Mouse (Mus musculus): Measurements from ENCODE around the gene Agpat4.
A peak's percentile ranks its signal among the peaks of the same experiment; 100 is the strongest.
"Not testable (repeated sequence)": the region's sequence is repeated elsewhere in the genome, so short reads cannot be mapped to it uniquely, and the experiment has no call there.

Agpat4 gene

DNA sequence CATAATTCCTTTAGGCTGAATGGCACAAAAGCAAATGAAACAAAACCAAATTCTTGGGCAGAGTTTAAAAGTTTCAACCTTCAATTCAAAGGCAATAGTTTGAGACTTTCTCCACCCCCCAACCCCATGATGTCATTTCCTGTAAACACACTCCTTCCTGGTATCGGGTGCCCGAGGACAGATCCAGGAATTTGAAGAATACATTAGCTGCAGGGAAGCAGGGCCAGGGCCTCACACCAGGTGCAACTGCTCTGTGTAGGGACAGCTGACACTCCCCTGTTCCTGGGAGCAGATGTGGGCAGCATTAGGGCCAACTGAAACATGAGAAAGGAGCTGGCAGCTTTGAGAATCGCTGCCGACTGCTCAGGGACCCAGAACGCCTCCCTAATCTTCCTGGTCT, 76.6 kb downstream of the Agpat4 start:
- peak; percentile 39 to 58 for DNase-seq

DNA sequence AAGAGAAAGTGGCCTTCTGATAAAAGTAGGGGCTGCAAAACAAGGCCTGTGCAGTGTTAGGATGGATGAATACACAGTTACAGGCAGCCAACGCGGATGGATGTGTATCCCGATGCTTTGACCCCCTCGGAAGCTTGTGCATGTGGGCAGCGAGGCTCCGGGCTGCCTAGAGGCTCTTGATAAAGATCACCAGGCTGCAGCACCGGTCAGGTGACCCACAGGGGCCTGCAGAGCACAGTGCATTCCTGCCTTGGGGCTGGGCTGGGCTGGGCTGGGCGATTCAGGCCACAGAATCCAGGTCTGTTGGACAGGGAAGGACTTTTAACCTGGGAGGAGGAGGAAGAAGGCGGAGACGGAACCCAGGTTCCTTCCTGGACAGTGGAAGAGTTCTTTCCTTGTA, 77.1 kb downstream of the Agpat4 start:
- DNase-seq: peak; percentile 46 to 67

DNA sequence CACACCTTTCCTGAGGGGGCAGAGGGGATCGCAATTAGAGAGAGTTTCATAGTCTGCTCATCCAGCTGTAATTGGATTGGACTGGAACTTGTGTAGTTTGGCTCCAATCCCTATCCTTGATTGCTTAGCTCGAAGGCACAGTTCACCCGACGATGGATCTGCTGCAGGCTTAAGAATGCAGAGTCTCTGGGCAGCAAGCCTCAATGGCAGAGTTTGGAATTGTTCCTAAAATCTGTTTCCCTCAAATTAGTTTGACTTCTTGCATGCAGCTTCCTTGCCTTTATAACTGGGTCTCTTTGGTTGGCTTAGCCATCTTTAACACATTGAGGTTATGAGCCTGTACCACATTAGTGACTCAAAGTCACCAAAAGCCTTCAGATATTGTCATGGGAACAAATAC, 81.4 kb downstream of the Agpat4 start:
- DNase-seq: no peak

DNA sequence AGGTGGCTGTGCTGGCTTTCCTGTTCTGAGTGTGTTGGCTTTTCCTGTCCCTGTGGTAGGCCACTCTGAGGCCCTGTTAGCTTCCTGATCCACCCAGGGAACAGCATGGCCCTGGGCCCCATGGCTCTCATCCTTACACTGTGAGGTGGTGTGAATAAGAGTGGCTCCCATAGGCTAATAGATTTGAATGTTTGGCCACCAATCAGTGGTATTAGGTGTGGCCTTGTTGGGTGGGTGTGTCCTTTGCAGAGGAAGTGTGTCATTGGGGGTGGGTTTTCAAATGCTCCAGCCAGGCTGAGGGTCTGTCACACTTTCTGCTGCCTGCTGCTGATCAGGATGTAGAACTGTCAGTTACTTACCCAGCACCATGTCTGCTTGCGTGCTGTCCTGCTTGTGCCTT, 82.6 kb downstream of the Agpat4 start:
- DNase-seq: no peak

DNA sequence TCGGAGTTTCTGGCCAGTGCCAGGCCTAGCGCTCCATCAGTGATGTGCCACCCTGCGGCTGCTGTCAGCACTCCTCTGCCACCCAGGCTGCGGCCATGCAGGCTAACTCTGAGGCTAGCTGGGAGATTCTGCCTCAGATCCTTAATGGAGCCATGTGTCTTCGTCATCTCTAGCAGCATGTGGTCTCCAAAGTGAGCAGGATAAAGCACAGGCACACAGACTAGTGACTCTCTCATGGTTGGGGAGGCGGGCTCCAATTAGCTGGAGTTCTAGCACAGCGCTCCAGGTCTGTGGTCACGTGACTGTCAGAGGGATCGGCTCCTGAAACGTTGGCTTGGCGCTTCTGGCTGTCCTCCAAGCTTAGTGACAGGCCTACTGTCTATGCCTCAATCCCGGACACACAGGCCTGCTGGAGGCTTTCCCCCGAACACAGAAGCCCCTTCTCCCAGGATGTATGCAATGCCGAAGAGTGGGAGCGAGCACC, 85.0 kb downstream of the Agpat4 start:
- DNase-seq: no peak

DNA sequence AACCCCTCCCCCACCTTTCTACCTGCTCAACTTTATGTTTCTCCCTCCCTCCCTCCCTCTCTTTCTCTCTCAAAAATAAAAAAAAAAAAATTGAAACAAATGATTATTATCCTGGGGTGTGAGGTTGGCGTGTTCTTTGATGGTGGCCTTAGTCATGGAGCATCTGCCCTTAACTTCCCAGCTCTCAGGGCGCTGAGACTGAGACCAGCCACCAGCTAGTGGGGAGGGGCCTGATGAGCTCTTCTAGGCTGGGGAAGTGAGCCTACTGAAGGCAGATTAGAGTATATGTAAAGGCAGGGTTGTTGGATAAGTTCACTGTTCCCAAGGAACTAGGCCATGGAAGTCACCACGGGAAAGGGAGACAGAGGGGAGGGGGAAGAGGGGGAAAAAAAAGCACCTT, 85.7 kb downstream of the Agpat4 start:
- DNase-seq: no peak

DNA sequence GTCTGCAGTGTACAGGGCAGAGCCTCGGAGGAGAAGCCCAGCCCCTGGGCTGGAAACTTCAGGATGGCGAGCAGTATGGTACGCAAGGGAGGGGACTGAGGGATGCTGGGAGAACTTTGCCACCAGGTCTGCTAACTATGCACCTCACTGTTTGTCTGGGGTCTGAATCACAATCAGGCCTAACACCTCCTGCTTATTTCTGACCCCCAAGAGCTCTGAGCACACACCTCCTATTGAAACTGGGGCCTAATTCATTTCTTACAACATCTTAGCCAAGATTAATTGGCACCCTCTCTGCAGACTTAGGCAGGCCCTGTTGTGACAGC, 86.1 kb downstream of the Agpat4 start:
- no peak for DNase-seq

DNA sequence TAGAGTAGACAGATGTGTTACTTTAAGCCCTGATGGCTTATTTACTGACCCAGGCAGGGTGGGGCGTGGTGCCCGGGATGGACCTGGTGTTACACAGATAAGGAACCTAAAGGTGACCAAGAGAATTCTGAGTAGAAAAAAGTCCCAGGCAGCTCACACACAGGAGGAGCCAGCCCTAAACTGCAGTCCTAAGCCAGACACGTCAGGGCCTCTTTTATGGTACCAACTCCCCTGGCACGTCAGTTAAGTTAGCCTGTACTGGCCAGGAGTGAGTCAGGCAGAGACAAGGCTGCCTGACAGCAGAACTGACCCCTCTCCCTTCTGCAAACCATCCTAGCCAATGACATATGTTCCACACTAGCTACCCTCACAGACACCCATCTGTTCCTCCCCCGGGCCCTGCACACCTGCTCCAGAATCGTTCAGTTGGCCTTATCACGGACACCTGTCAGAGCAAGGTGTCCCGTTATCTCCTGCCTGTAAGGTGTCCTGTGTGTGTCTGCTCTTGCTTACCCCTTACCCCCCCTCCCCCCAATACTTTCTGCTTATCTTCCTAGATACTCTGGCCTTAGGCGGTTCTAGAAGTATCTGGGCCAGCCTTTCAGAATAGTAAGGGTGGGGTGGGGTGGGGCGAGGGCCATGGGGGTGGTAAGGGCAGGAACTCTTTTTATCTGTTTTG, 86.7 kb downstream of the Agpat4 start:
- DNase-seq: no peak

DNA sequence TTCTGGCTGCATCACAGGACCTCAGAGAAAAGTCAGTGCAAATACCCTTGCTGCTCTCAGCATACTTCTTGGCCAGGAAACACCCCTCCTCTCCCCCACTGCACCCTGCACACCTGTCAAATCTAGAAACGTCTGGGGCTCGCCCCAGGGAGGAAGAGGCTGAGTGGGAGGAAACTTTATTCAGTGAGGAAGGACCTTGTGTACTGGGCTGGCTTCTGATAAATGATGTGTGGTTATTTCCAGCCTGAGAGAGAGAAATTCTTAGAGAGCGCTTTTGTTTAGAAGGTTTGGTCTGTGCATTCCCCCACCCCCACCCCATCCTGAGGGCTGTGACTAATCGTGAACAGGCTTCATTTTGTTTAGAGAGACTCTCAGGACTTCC, 87.2 kb downstream of the Agpat4 start:
- no peak for DNase-seq

DNA sequence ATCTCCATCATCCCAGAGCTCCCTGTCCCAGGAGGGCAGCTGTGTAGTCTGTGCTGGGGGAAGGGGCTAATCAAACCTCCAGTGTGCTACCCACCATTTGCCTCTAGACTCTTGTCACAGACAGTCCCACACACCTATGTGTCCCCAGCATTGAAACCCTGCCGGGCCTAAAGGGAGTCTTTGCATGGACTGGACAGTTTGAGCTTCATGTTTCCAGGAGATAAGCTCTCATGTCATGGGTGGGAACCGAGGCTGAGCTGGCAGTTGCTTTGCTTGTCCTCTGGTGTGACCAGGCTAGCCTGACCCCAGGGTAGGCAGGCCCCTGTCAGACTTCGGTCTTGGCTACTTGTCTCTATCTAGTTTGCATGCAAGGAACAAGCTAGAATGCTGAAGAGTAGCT, 87.7 kb downstream of the Agpat4 start:
- DNase-seq: no peak

DNA sequence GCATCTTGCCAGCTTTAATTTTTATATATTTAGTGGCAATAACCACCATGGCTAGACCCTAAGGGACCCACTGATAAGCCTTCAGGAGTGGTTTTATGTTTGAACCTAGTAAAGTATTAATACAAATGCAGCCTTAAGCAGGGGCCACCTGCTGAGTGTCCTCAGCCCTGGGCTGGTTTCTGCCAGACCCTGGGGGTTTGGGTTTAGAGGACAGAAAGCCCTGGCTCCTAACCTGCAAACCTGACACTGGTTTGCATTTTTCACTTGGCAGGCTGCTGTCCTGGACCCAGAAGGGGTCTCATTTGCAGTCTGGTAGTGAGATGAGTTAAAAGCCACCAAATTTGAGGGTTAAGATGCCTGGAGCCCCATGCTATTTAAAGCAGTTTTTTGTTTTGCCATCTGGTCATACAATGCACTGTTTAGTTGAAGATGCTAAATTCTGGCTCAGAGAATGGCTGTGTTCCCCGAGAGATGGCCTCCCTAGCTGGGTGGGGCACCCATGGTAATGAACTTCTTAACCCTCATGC, 88.6 kb downstream of the Agpat4 start:
- DNase-seq: no peak

DNA sequence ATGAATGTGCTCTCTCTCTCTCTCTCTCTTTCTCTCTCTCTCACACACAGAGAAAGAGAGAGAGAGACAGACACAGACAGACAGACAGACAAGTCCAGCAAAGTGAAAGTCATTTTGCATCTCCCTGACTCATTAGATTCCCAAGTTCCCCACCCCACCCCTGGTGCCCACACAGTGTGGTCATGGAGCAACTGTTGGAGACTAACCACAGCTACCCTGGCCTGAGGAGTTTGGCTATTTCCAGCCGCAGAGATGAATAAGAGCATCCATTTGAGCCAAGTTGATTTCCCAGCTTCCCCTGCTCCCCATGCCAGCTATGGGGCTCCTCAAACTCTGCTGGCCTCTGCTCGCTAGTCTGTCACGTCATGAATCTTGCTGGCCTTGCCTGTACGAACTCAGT, 91.0 kb downstream of the Agpat4 start:
- DNase-seq: no peak

DNA sequence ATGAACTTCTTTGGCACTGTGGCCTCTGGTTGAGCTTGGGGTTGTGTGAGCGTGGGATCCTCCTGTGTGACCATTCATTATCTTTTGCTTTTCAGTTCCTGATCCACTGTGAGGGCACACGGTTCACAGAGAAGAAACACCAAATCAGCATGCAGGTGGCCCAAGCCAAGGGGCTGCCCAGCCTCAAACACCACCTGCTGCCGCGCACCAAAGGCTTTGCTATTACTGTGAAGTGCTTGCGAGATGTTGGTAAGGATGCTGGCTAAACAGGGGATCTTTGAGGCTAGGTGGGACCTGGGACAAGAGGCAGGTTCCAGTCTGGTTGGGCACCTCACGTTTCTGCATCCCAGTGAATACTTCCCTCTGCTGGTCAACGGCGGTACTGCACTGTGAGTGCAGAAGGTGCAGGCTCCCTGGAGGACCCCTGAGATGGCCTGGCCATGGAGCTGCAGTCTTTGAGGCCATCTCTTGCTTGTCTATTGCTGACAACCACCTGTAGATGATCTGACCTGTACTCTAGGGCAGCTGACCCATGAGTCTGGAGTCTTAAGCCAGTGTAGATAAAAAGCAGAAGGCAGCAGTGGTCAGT, 92.1 kb downstream of the Agpat4 start:
- peak; percentile 94 to 96 for DNase-seq

DNA sequence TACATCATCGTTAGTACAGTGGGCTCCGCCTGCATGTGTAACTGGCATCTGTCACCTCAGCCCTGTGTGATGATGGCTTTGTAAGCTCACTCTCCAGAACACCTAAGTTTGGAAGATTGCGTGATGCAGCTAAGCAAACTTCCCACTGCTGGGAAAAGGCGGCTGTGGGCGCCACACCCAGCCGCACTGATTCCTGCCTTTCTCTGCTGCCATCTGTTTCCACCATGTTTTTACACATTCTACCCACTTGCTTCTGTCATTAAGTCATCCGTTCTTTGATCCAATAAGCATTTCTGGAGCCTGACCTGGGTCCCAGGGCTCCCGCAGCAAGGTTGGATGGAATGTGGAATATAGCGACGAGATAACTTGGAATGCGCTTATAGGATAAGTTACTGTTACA, 93.4 kb downstream of the Agpat4 start:
- no peak for DNase-seq

DNA sequence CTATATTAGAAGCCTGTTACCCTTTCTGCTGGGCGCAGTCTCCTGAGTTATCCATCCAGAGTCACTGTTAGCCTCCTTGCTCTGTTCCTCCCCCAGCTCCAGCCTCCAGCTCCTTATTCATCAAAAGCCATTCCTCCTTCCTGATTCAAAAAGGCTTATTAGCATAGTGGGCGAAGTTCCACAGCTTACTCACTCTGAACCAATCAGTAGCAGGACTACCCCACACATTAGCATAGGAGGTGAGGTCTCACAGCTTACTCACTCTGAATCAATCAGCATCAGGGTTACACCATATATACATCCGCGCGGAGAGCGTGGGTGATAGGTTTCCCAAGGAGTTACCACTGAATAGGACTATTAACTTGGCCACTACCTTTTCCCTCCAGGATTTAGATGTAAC, 93.8 kb downstream of the Agpat4 start:
- no peak for DNase-seq

DNA sequence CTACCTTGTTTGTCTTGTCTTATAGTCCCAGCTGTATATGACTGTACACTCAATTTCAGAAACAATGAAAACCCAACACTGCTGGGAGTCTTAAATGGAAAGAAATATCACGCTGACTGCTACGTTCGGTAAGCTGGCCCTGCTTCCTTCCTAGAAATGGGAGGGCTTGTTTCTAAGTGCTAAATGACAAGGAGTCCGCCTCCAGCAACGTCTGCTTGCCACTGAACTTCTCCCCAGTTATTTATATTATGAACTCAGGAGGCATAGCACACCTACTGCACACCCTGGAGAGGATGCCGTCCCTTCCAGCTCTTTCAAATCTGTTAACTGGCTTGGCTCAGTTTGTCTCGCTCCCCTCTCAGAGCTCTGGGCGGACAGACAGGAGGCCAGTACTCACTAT, 94.9 kb downstream of the Agpat4 start:
- no peak for DNase-seq

DNA sequence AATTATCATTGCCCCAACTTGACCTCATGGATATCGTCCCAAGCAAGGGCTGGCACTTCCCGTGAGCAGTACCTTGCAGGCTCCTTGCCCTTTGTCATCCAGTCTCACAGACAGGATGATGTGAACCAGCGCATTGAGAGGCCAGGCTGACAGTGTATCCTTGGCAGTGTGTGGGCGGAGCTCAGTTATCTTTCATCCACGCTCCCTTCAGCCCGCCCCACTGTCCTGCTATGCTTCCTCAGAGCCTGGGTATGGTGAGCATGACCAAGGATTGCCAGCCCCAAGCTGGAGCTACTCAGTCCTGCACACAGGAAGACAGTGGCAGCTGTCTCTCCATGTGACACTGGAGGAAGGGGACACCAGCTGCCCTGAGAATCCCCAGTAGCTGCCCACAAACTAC, 97.7 kb downstream of the Agpat4 start:
- no peak for DNase-seq

DNA sequence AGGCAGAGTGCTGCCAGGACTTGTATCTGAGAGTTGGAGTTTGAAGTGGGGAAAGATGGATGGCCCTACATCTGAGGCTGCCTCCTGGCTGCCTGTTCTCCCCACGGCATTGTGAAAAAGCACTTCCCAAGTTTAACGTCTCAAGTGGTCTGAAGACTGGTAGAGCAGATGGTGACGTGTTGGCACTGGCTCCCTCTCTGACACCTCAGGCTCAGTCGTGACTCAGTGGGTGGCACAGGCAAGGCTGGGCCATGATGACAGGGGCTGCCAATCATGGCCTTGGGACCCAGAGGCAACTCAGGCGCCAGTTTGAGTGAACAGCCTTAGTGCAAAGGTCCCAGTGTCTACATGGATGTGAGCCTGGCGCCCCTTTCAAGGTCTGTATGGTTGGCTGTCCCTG, 103.4 kb downstream of the Agpat4 start:
- no peak for DNase-seq

DNA sequence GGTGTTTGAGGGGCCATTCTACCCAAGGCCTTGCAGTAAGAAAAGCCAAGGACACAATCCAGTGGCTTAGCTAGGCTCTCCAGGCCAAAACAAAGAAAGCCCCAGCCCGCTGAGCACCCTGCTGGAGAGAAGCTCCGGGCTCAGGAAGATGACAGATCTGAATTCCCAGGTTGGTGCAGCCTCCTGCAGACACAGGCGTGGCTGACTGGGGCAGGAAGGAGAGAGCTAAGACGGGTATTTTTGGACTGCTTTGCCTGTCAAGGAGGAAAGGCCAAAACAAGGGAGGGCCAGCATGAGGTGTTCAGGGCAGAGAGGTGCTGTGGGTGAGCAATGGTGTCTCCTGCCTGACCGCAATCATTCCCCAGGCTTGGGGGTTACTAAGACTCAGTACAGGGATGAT, 105.2 kb downstream of the Agpat4 start:
- DNase-seq: peak in 1 of 2 experiments; percentile 31

DNA sequence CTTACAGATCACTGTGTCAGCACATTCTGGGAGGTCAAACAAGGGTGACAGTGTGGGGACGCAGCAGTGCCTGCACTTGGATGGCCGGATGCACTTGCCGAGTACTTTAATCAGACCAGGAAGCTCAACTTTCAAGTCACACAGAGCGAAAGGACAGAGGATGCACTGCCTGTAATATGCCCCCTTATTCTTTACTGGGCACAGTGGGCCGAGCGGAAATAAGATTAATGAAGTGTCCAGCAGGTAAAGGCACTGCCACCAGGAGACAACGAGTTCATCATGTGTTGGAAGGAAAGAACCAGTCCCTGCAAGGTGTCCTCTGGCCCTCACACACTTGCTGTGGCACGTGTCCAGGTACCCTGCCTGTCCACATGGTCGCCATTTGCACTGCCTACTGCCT, 105.6 kb downstream of the Agpat4 start:
- DNase-seq: peak; percentile 26 to 38

DNA sequence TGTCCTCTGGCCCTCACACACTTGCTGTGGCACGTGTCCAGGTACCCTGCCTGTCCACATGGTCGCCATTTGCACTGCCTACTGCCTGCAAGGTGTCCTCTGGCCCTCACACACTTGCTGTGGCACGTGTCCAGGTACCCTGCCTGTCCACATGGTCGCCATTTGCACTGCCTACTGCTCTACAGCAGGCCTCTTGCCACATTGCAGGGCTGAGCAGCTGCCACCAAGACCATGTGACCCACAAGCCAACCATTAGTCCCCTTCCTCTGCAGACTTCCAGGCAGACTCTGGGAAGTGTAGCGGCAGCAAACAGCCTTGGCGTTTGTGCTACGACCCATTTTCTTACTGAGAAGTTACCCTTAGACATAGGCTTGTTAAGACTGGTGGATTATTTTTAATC, 106.0 kb downstream of the Agpat4 start:
- DNase-seq: not testable (repeated sequence)

DNA sequence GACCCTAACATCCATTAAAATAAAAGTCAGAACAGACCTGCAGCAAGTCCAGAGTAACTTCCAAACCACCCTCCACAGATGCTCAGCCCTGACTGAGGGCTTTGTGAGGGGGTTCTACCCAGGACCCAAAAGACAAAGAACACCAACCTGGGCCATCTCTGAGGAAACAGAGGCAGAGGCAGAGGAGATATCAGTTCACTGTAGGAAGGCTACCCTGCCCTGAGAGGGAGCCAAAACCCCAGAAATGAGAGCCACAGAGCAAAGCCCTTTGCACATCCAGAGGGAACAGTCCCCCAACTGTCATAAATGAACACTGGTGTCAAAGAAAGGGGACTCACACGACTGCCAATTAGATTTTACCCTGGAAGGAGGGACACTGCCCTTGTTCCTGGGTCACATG, 106.7 kb downstream of the Agpat4 start:
- DNase-seq: no peak

DNA sequence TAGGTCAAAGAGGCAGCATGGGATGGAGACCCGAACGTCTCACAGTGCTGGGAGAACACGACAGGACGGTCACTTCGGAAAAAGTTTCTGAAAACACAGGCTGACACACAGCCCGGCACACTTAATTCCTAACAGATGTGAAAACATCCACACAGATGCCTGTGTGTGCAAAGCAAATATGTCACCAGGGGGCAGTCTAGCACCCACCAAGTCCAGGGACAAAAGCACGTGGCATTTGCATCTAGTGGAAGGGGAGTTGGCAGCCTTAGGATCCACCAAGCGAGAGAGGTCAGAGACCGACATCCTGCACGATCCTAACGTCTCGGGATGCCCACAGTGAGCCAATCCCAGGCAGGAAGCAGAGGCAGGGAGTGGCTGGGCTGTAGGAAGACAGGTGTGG, 108.0 kb downstream of the Agpat4 start:
- DNase-seq: peak; percentile 65 to 74

DNA sequence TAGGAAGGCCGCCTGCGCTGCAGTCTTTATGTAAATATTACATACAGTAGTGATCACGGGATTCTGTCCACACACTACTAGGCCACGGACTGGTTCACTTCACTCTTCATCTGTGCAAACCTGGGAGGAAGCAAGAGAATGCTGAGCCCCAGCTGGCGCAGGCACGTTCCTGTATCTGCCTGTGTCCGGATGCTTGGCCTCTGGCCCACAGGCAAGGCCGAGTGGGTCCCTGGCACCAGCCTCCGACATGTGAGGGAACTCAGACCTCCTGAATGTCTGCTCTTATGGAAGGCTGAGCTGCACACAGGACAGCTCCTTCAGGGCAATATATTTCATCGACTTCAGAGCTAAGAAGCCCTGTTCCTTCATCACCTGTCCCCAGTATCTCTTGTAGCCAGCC, 109.5 kb downstream of the Agpat4 start:
- no peak for DNase-seq

DNA sequence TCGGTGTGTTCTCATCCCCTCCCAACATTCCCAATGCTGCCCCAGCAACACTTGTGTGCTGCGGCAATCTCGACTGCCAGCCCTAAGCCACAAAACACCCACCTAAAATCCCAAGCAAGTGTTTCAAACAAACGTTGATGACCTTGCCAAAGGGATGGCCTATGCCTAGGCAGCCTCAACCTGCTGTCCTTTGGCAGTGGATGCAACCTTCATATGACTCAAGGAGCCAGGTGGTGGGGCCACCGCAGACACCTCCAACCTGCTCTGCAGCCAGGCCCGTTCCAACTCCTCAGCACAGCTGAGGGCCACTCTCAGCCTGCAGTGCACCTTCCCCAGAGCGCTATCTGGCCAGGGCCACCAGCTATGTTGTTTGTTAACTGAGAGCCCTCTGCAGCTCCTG, 110.0 kb downstream of the Agpat4 start:
- DNase-seq: no peak
